Mouse (Mus musculus) fibroblast of lung, adult 2 months (primary cell): ENCODE data around the gene Klk14.
"Not testable (repeated sequence)": the region's sequence is repeated elsewhere in the genome, so short reads cannot be mapped to it uniquely, and the experiment has no call there.

ENCODE experiments used
- DNase-seq: peaks from one replicate; pipeline ENCODE4 v3.0.0-alpha.2; 2011; ENCODE audit warnings: low read depth

Klk14 gene

GRCm38 (mm10) chr7:43690118-43690517 lies at the start of gene Klk14:
Gene Klk14 (plus strand): TSS chr7:43690418.
- no peak for DNase-seq

GRCm38 (mm10) chr7:43642587-43642986 lies 47.6 kb upstream of the Klk14 start:
- no peak for DNase-seq

GRCm38 (mm10) chr7:43643046-43643652 lies 47.1 kb upstream of the Klk14 start:
- no peak for DNase-seq

- no peak for DNase-seq
Measured at GRCm38 (mm10) chr7:43652683-43653082, 37.5 kb upstream of the Klk14 start.

- no peak for DNase-seq
Measured at GRCm38 (mm10) chr7:43654519-43654918, 35.7 kb upstream of the Klk14 start.

GRCm38 (mm10) chr7:43656232-43656631 lies 34.0 kb upstream of the Klk14 start:
- no peak for DNase-seq

GRCm38 (mm10) chr7:43660002-43660401 lies 30.2 kb upstream of the Klk14 start, which contains the start of gene Siglece:
Gene Siglece (minus strand): TSS chr7:43660161.
- no peak for DNase-seq

GRCm38 (mm10) chr7:43662804-43663203 lies 27.4 kb upstream of the Klk14 start:
- DNase-seq, result peak; percentile 36

- DNase-seq, result not testable (repeated sequence)
Measured at GRCm38 (mm10) chr7:43667221-43667620, 23.0 kb upstream of the Klk14 start.

GRCm38 (mm10) chr7:43668582-43668981 lies 21.6 kb upstream of the Klk14 start:
- DNase-seq, result no peak

GRCm38 (mm10) chr7:43671064-43671808 lies 19.0 kb upstream of the Klk14 start:
- no peak for DNase-seq

- peak; percentile 89 for DNase-seq
Measured at GRCm38 (mm10) chr7:43671809-43672580, 18.2 kb upstream of the Klk14 start, which contains the start of gene Ctu1. Gene Ctu1 (plus strand): TSS chr7:43672016.

- DNase-seq, result no peak
Measured at GRCm38 (mm10) chr7:43672581-43673260, 17.5 kb upstream of the Klk14 start.

- no peak for DNase-seq
Measured at GRCm38 (mm10) chr7:43675091-43675490, 15.1 kb upstream of the Klk14 start.

- no peak for DNase-seq
Measured at GRCm38 (mm10) chr7:43678517-43678916, 11.7 kb upstream of the Klk14 start.

GRCm38 (mm10) chr7:43680960-43681359 lies 9.3 kb upstream of the Klk14 start:
- no peak for DNase-seq

GRCm38 (mm10) chr7:43682511-43682910 lies 7.7 kb upstream of the Klk14 start:
- not testable (repeated sequence) for DNase-seq

GRCm38 (mm10) chr7:43685088-43685487 lies 5.1 kb upstream of the Klk14 start:
- no peak for DNase-seq

GRCm38 (mm10) chr7:43710031-43710430 lies 19.8 kb downstream of the Klk14 start:
- DNase-seq, result no peak

- DNase-seq, result no peak
Measured at GRCm38 (mm10) chr7:43712267-43712666, 22.0 kb downstream of the Klk14 start, which contains the start of gene Klk13. Gene Klk13 (plus strand): TSS chr7:43712567.

- DNase-seq, result no peak
Measured at GRCm38 (mm10) chr7:43712917-43713316, 22.7 kb downstream of the Klk14 start.

- no peak for DNase-seq
Measured at GRCm38 (mm10) chr7:43713741-43714351, 23.6 kb downstream of the Klk14 start.
